Mouse (Mus musculus) forebrain, embryonic 16.5 days (tissue): ENCODE measurements at regions not wholly inside any gene's neighbourhood (a gene's known extent, or its start where the extent isn't known, plus 50 kb on each side); places are given as distances from the start of the nearest gene placed in this dataset.

ENCODE experiments used
- ATAC-seq: fragments of 200-750 bp; cut with Nextera tagmentation; 2 replicates; pipeline ENCODE4 v1.8.0; 2017; ENCODE audit warnings: mild to moderate bottlenecking, moderate library complexity
- H3K27ac ChIP-seq: fragments of 300-500 bp; sonication (generic); 2 replicates; pipeline ENCODE4 v1.5.1; 2014; ENCODE audit warnings: low read length, control low read depth
- H3K27me3 ChIP-seq: fragments of 300-500 bp; sonication (generic); replicated peaks from 2 replicates; pipeline ENCODE4 v1.6.1; 2014; ENCODE audit warnings: low read length; ENCODE audit not compliant: control insufficient read depth, insufficient read depth
- H3K36me3 ChIP-seq: fragments of 300-500 bp; sonication (generic); 2 replicates; pipeline ENCODE4 v1.6.1; 2014; ENCODE audit not compliant: control insufficient read depth, insufficient read depth
- H3K4me1 ChIP-seq: fragments of 300-500 bp; sonication (generic); replicated peaks from 2 replicates; pipeline ENCODE4 v1.6.1; 2014; ENCODE audit warnings: low read length; ENCODE audit not compliant: control insufficient read depth, insufficient read depth
- H3K4me2 ChIP-seq: fragments of 300-500 bp; sonication (generic); 2 replicates; pipeline ENCODE4 v1.6.1; 2014; ENCODE audit warnings: mild to moderate bottlenecking, low read length, control low read depth
- H3K4me3 ChIP-seq: fragments of 300-500 bp; sonication (generic); replicated peaks from 2 replicates; pipeline ENCODE4 v1.5.1; 2014; ENCODE audit warnings: mild to moderate bottlenecking, low read length, control low read depth
- H3K9ac ChIP-seq: fragments of 300-500 bp; sonication (generic); replicated peaks from 2 replicates; pipeline ENCODE4 v1.6.1; 2014; ENCODE audit warnings: low read depth, low read length, control low read depth
- H3K9me3 ChIP-seq: fragments of 300-500 bp; sonication (generic); 2 replicates; pipeline ENCODE4 v1.6.1; 2016; ENCODE audit warnings: low read length; ENCODE audit not compliant: control insufficient read depth
- WGBS: fragments of 180-500 bp; shearing (Covaris S2); extraction: QIAGEN DNeasy Blood & Tissue Kit; methylation state at CpG from one replicate; pipeline ENCODE4 v1.1.7; 2014; 5-methylcytosine and 5-hydroxymethylcytosine counted together

DNA sequence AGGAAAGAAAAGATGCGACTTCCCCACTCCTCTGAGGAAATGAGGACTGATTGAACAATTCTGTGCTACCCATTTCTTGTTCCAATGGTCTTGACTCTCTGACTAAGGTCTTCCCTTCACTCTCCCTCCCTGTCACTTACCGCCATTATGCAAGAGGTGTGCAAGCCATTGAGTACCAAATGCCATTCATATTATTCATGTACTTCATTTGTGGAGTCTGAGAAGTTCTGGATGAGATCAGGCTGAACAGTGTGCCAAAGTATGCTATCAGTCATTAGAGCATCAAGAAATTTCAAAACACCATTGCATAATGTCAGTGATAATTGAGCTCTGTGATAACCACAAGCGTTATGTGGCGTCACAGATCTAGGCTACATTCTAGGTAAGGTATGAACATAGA lies 229.1 kb upstream of the Marcks start:
- ATAC-seq: no peak
- Histone ChIP-seq H3K36me3 (no peaks in the 10 kb centered on the region), H3K4me1 (no peaks in the 10 kb centered on the region), H3K27ac (no peak overlapping the region), H3K9ac (no peak overlapping the region), H3K27me3 (no peaks in the 10 kb centered on the region), H3K9me3 (no peaks in the 10 kb centered on the region), H3K4me3 (no peak overlapping the region), H3K4me2 (no peak overlapping the region)
- WGBS: 92% methylated on average over 4 of the region's 4 CpGs

- no peak overlapping the region for H3K9ac ChIP-seq
- WGBS: 38% methylated on average over 4 of the region's 4 CpGs
- H3K4me1 ChIP-seq: no peaks in the 10 kb centered on the region
- ATAC-seq: no peak
- H3K27ac ChIP-seq: no peak overlapping the region
- H3K36me3 ChIP-seq: no peaks in the 10 kb centered on the region
- no peak overlapping the region for H3K4me2 ChIP-seq
- no peak overlapping the region for H3K4me3 ChIP-seq
- no peaks in the 10 kb centered on the region for H3K27me3 ChIP-seq
- H3K9me3 ChIP-seq: no peaks in the 10 kb centered on the region
Measured at GRCm38 (mm10) chr10:37364506-37364905, 225.8 kb upstream of the Marcks start.

- Histone ChIP-seq H3K27ac (no peak overlapping the region), H3K9ac (no peak overlapping the region), H3K36me3 (no peaks in the 10 kb centered on the region), H3K4me2 (no peak overlapping the region), H3K4me3 (no peak overlapping the region), H3K4me1 (peaks cover 15% of the 10 kb centered on the region), H3K9me3 (no peaks in the 10 kb centered on the region), H3K27me3 (no peaks in the 10 kb centered on the region)
- no peak for ATAC-seq
- WGBS: 95% methylated on average over 3 of the region's 3 CpGs
Measured at GRCm38 (mm10) chr10:37360985-37361384, 222.3 kb upstream of the Marcks start.

- Histone ChIP-seq H3K27me3 (no peaks in the 10 kb centered on the region), H3K4me2 (no peak overlapping the region), H3K9ac (no peak overlapping the region), H3K4me3 (no peak overlapping the region), H3K4me1 (peaks cover 15% of the 10 kb centered on the region), H3K27ac (no peak overlapping the region), H3K9me3 (no peaks in the 10 kb centered on the region), H3K36me3 (no peaks in the 10 kb centered on the region)
- no peak for ATAC-seq
Measured at GRCm38 (mm10) chr10:37358900-37359299, 220.2 kb upstream of the Marcks start.

GRCm38 (mm10) chr10:37358334-37358733 lies 219.6 kb upstream of the Marcks start:
- peak; percentile 19 for ATAC-seq
- no peak overlapping the region for H3K4me3 ChIP-seq
- H3K4me1 ChIP-seq: peaks cover 15% of the 10 kb centered on the region
- H3K27ac ChIP-seq: peak overlapping the region; percentile 4; the same call in 1 of the 2 replicates
- H3K9ac ChIP-seq: no peak overlapping the region
- no peaks in the 10 kb centered on the region for H3K36me3 ChIP-seq
- 48% methylated on average over 5 of the region's 5 CpGs for WGBS
- no peaks in the 10 kb centered on the region for H3K9me3 ChIP-seq
- H3K4me2 ChIP-seq: no peak overlapping the region
- no peaks in the 10 kb centered on the region for H3K27me3 ChIP-seq

GRCm38 (mm10) chr10:37357304-37358060 lies 218.8 kb upstream of the Marcks start:
- ATAC-seq: peak; percentile 98
- WGBS: 18% methylated on average over 6 of the region's 6 CpGs
- H3K27me3 ChIP-seq: no peaks in the 10 kb centered on the region
- no peaks in the 10 kb centered on the region for H3K36me3 ChIP-seq
- peak overlapping the region; percentile 4 for H3K27ac ChIP-seq
- no peak overlapping the region for H3K9ac ChIP-seq
- H3K4me3 ChIP-seq: no peak overlapping the region
- no peak overlapping the region for H3K4me2 ChIP-seq
- H3K9me3 ChIP-seq: no peaks in the 10 kb centered on the region
- H3K4me1 ChIP-seq: peaks cover 15% of the 10 kb centered on the region

DNA sequence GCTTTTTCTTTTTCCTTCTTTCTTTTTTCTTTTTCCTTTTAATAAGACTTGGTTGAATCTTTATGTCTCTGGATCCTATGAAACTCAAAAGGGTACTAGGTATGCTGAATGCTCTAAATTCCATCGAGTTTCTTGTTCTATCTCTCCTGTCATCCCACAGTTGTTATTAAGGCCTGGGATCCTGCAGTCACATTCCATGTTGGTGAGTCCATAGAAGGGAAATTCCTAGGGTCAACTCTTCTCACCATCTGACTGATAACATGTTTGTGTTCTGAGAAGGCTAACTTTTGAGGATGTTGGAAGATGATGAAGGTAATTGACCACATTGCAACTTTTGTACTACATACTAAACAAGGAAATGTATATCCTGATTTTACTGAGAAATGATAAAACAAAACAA lies 210.5 kb upstream of the Marcks start:
- Histone ChIP-seq H3K4me2 (no peak overlapping the region), H3K9me3 (no peaks in the 10 kb centered on the region), H3K4me1 (no peaks in the 10 kb centered on the region), H3K27me3 (no peaks in the 10 kb centered on the region), H3K27ac (no peak overlapping the region), H3K9ac (no peak overlapping the region), H3K4me3 (no peak overlapping the region), H3K36me3 (no peaks in the 10 kb centered on the region)
- ATAC-seq: no peak
- WGBS: 88% methylated on average over 1 of the region's 1 CpGs

- no peak overlapping the region for H3K9ac ChIP-seq
- H3K4me2 ChIP-seq: no peak overlapping the region
- no peaks in the 10 kb centered on the region for H3K27me3 ChIP-seq
- H3K9me3 ChIP-seq: no peaks in the 10 kb centered on the region
- H3K27ac ChIP-seq: no peak overlapping the region
- no peak overlapping the region for H3K4me3 ChIP-seq
- no peaks in the 10 kb centered on the region for H3K36me3 ChIP-seq
- ATAC-seq: no peak
- no peaks in the 10 kb centered on the region for H3K4me1 ChIP-seq
- 31% methylated on average over 3 of the region's 3 CpGs for WGBS
Measured at GRCm38 (mm10) chr10:37348416-37348815, 209.7 kb upstream of the Marcks start.

GRCm38 (mm10) chr10:37347661-37348060 lies 208.9 kb upstream of the Marcks start:
- 94% methylated on average over 3 of the region's 3 CpGs for WGBS
- no peaks in the 10 kb centered on the region for H3K36me3 ChIP-seq
- H3K4me1 ChIP-seq: no peaks in the 10 kb centered on the region
- H3K27me3 ChIP-seq: no peaks in the 10 kb centered on the region
- no peak for ATAC-seq
- no peaks in the 10 kb centered on the region for H3K9me3 ChIP-seq
- no peak overlapping the region for H3K27ac ChIP-seq
- no peak overlapping the region for H3K4me2 ChIP-seq
- no peak overlapping the region for H3K4me3 ChIP-seq
- no peak overlapping the region for H3K9ac ChIP-seq

DNA sequence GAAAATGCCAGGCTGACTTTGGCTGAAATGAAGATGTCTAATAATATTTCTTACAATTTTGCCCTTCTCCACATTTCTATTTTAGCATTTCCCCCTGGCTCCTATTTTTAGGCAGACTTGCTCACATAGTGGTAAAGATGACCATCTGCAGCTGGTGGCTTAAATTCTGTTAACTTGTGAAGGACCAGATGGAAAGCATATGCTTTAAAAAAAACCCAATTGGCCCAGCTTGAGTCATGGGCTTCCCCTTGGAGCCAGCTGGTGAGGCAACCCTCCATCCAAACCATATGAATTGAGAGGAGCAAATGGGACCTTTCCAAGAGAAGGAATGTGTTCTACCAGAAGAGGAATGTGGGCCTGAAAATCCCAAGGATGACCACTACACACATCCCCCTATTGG lies 204.0 kb upstream of the Marcks start:
- Histone ChIP-seq H3K36me3 (no peaks in the 10 kb centered on the region), H3K27ac (no peak overlapping the region), H3K27me3 (no peaks in the 10 kb centered on the region), H3K4me3 (no peak overlapping the region), H3K9ac (no peak overlapping the region), H3K9me3 (no peaks in the 10 kb centered on the region), H3K4me2 (no peak overlapping the region), H3K4me1 (no peaks in the 10 kb centered on the region)
- ATAC-seq: peak; percentile 47; the same call in 1 of the 2 replicates
